Comparison of ENCODE assay signal across 8 mouse cellular contexts in genomic region chr2:53192386-53192785, GRCm38 (mm10). TPM values are rescaled to one million over a fixed set of nuclear protein-coding genes. Genes with fewer than 3 reads are reported as not detected.
DNase-seq lines count a peak whose midpoint lies in the region; ATAC-seq and TF ChIP-seq lines count a peak whose summit lies in the region.

No protein-coding gene starts in this region.

- H3K4me2 ChIP-seq in heart, embryonic 12.5 days = peak overlapping the region; percentile 76
- H3K4me2 ChIP-seq in embryonic facial prominence, embryonic 14.5 days (ENCODE audit: low read depth, low read length) = peak overlapping the region; percentile 81
- peak overlapping the region; percentile 61 for H3K4me2 ChIP-seq in limb, embryonic 15.5 days

- no peaks in the 10 kb centered on the region for H3K27me3 ChIP-seq in heart, embryonic 12.5 days (replicated peaks)
- H3K27me3 ChIP-seq in ES-Bruce4 (ENCODE audit: control insufficient read depth, insufficient read depth, low read length, poor library complexity, severe bottlenecking) = no peaks in the 10 kb centered on the region
- no peaks in the 10 kb centered on the region for H3K27me3 ChIP-seq in embryonic facial prominence, embryonic 14.5 days (replicated peaks; ENCODE audit: control insufficient read depth, insufficient read depth, low read length)
- H3K27me3 ChIP-seq in limb, embryonic 15.5 days = no peaks in the 10 kb centered on the region

- H3K36me3 ChIP-seq in heart, embryonic 12.5 days = peaks cover 26% of the 10 kb centered on the region
- peaks cover 24% of the 10 kb centered on the region for H3K36me3 ChIP-seq in ES-Bruce4 (ENCODE audit: control insufficient read depth, insufficient read depth, low read length, poor library complexity, severe bottlenecking)
- H3K36me3 ChIP-seq in embryonic facial prominence, embryonic 14.5 days (ENCODE audit: control insufficient read depth, insufficient read depth, low read length) = peaks cover 35% of the 10 kb centered on the region
- peaks cover 14% of the 10 kb centered on the region for H3K36me3 ChIP-seq in limb, embryonic 15.5 days

- peak overlapping the region; percentile 92 for H3K4me3 ChIP-seq in heart, embryonic 12.5 days
- peak overlapping the region; percentile 63 for H3K4me3 ChIP-seq in ES-Bruce4 (ENCODE audit: low read depth, low read length)
- H3K4me3 ChIP-seq in embryonic facial prominence, embryonic 14.5 days (ENCODE audit: low read depth, low read length) = peak overlapping the region; percentile 90
- peak overlapping the region; percentile 86 for H3K4me3 ChIP-seq in limb, embryonic 15.5 days

- TF ChIP-seq EP300 in ES-Bruce4 (IDR thresholded peaks at IDR 0.05; ENCODE audit: insufficient read depth, low read depth, low read length) = no peak

- DNase-seq in heart, postnatal 14 days = no peak
- peak; percentile 35 for DNase-seq in embryonic facial prominence, embryonic 14.5 days (ENCODE audit: low spot score)
- no peak for DNase-seq in adrenal gland, postnatal 4 days (ENCODE audit: low spot score in 2 of 2)
- DNase-seq in left cerebral cortex, adult 11 months (ENCODE audit: low spot score) = no peak
- no peak for DNase-seq in cerebellum, adult 18-20 months

- peak overlapping the region; percentile 96 for H3K27ac ChIP-seq in heart, embryonic 12.5 days (ENCODE audit: poor library complexity, severe bottlenecking)
- H3K27ac ChIP-seq in ES-Bruce4 (ENCODE audit: insufficient read depth, low read length) = no peak overlapping the region
- H3K27ac ChIP-seq in embryonic facial prominence, embryonic 14.5 days (replicated peaks; ENCODE audit: low read depth, low read length) = peak overlapping the region; percentile 96
- H3K27ac ChIP-seq in limb, embryonic 15.5 days = peak overlapping the region; percentile 97

- TF ChIP-seq POLR2A in ES-Bruce4 (IDR thresholded peaks at IDR 0.05; ENCODE audit: insufficient read depth, low read length) = no peak

- no peaks in the 10 kb centered on the region for H3K9me3 ChIP-seq in heart, embryonic 12.5 days (replicated peaks)
- no peaks in the 10 kb centered on the region for H3K9me3 ChIP-seq in ES-Bruce4 (replicated peaks; ENCODE audit: control insufficient read depth, insufficient read depth, low read length, poor library complexity, severe bottlenecking)
- no peaks in the 10 kb centered on the region for H3K9me3 ChIP-seq in embryonic facial prominence, embryonic 14.5 days (ENCODE audit: control insufficient read depth, low read length)
- no peaks in the 10 kb centered on the region for H3K9me3 ChIP-seq in limb, embryonic 15.5 days

- peak; percentile 0; the same call in 1 of the 2 replicates for ATAC-seq in heart, embryonic 12.5 days (ENCODE audit: insufficient number of reproducible peaks, low FRiP score)
- no peak for ATAC-seq in embryonic facial prominence, embryonic 14.5 days (ENCODE audit: low read depth)
- ATAC-seq in limb, embryonic 15.5 days (ENCODE audit: insufficient number of reproducible peaks, low FRiP score, low TSS enrichment, low read depth) = no peak

- peak overlapping the region; percentile 88 for H3K9ac ChIP-seq in heart, embryonic 12.5 days
- peak overlapping the region; percentile 91 for H3K9ac ChIP-seq in ES-Bruce4 (ENCODE audit: low read depth, poor library complexity, severe bottlenecking)
- peak overlapping the region; percentile 89 for H3K9ac ChIP-seq in embryonic facial prominence, embryonic 14.5 days (ENCODE audit: low read depth, low read length)
- H3K9ac ChIP-seq in limb, embryonic 15.5 days = peak overlapping the region; percentile 75

- intact Hi-C loops in heart, postnatal 14 days (cut with DNase I) = loop anchor here (10.0 kb wide), 1 partner anchor 448 kb away; the partner anchor contains the start of gene Stam2

- under 1% methylated on average over 20 of the region's 20 CpGs for WGBS in heart, embryonic 12.5 days
- WGBS in embryonic facial prominence, embryonic 14.5 days = 0% methylated on average over 14 of the region's 20 CpGs
- under 1% methylated on average over 20 of the region's 20 CpGs for WGBS in limb, embryonic 15.5 days

- H3K4me1 ChIP-seq in heart, embryonic 12.5 days (replicated peaks) = peaks cover 11% of the 10 kb centered on the region
- no peaks in the 10 kb centered on the region for H3K4me1 ChIP-seq in ES-Bruce4 (ENCODE audit: control insufficient read depth, insufficient read depth, low read length)
- peaks cover 16% of the 10 kb centered on the region for H3K4me1 ChIP-seq in embryonic facial prominence, embryonic 14.5 days (ENCODE audit: control insufficient read depth, insufficient read depth, low read length)
- H3K4me1 ChIP-seq in limb, embryonic 15.5 days = peaks cover 6% of the 10 kb centered on the region; the same call in 1 of the 2 replicates

- no peak for TF ChIP-seq CTCF in ES-Bruce4 (IDR thresholded peaks at IDR 0.05; ENCODE audit: low read depth, low read length)

RNA-seq across cellular contexts. Expression of gene Arl6ip6, which starts 0.9 kb away (rescaled TPM):
- 35.1 and 37.4 TPM in 2 replicates for polyA plus RNA-seq in heart, embryonic 12.5 days (2016; fragmentation: Nextera tagmentation; extraction: Ambion mirVana)
- total RNA-seq in heart, postnatal 14 days (2021) = 10 to 100 TPM; 16.2 to 17.9 TPM
- polyA plus RNA-seq in ES-Bruce4 (2011; ENCODE audit: insufficient read depth, insufficient read length, low read depth, missing spikeins) = 60.9 and 63.2 TPM in 2 replicates
- polyA plus RNA-seq in embryonic facial prominence, embryonic 14.5 days (2014; fragmentation: Nextera tagmentation; extraction: Ambion mirVana) = 44.9 and 48.2 TPM in 2 replicates
- 42.0 and 43.0 TPM in 2 replicates for polyA plus RNA-seq in limb, embryonic 15.5 days (2015; fragmentation: Nextera tagmentation; extraction: Ambion mirVana)
- 10 to 100 TPM; 37.0 to 39.6 TPM for total RNA-seq in adrenal gland, postnatal 4 days (2021)

RNA-seq across cellular contexts. Expression of gene Prpf40a, which starts 1.3 kb away (rescaled TPM):
- polyA plus RNA-seq in heart, embryonic 12.5 days (2016; fragmentation: Nextera tagmentation; extraction: Ambion mirVana) = 90.6 and 95.3 TPM in 2 replicates
- total RNA-seq in heart, postnatal 14 days (2021) = 10 to 100 TPM; 36.2 TPM
- 222 and 252 TPM in 2 replicates for polyA plus RNA-seq in ES-Bruce4 (2011; ENCODE audit: insufficient read depth, insufficient read length, low read depth, missing spikeins)
- 132 and 151 TPM in 2 replicates for polyA plus RNA-seq in embryonic facial prominence, embryonic 14.5 days (2014; fragmentation: Nextera tagmentation; extraction: Ambion mirVana)
- 124 TPM in 2 replicates for polyA plus RNA-seq in limb, embryonic 15.5 days (2015; fragmentation: Nextera tagmentation; extraction: Ambion mirVana)
- total RNA-seq in adrenal gland, postnatal 4 days (2021) = 100 to 1,000 TPM in 1 of 2 experiments, 10 to 100 TPM in 1; 89.8 to 102 TPM
